Comparison of ENCODE assay signal across 25 mouse cellular contexts in genomic region chr14:46971802-46972201, GRCm38 (mm10).
"Had no signal": no experiment of that assay in that cellular context is flagged by ENCODE, and none has a peak within 500 bp of the region (broad histone marks: within the 10 kb centered on the region; RNA-seq: fewer than 3 reads in every experiment).

No protein-coding gene starts in this region.

- H3K4me3 ChIP-seq: embryonic facial prominence, embryonic 10.5 days; embryonic facial prominence, embryonic 12.5 days; embryonic facial prominence, embryonic 13.5 days; embryonic facial prominence, embryonic 15.5 days; erythroblast, embryonic 14.5 days; forebrain, embryonic 10.5 days; forebrain, embryonic 12.5 days; forebrain, embryonic 13.5 days; forebrain, embryonic 15.5 days; gastrocnemius, adult 2 months; heart, adult 2 months; heart, embryonic 10.5 days had no signal

- H3K36me3 ChIP-seq: embryonic facial prominence, embryonic 10.5 days; embryonic facial prominence, embryonic 12.5 days; embryonic facial prominence, embryonic 13.5 days; embryonic facial prominence, embryonic 15.5 days; forebrain, embryonic 10.5 days; forebrain, embryonic 12.5 days; forebrain, embryonic 15.5 days had no signal

- DNase-seq: cerebellum, adult 9-10 months; cerebellum, adult 9-11 months; cerebellum, postnatal 10 days; cerebellum, postnatal 14 days; cerebellum, postnatal 25 days; cerebellum, postnatal 36 days; embryo, embryonic 11 days; forebrain, postnatal 0 days; gastrocnemius, adult 2 months; gastrocnemius, postnatal 10 days; gastrocnemius, postnatal 14 days; gastrocnemius, postnatal 25 days; gastrocnemius, postnatal 36 days; heart, adult 18-20 months; heart, adult 2 months had no signal

- H3K27me3 ChIP-seq: embryonic facial prominence, embryonic 12.5 days; embryonic facial prominence, embryonic 13.5 days; embryonic facial prominence, embryonic 15.5 days; forebrain, embryonic 12.5 days; forebrain, embryonic 13.5 days; forebrain, embryonic 15.5 days had no signal
